Mouse (Mus musculus) lung, postnatal 0 days (tissue): ENCODE results near the gene Wrb.

Experiments
- CTCF ChIP-seq: IDR thresholded peaks from 2 replicates; pipeline ENCODE4 v1.5.1; 2016; ENCODE audit warnings: antibody characterized with exemption, mild to moderate bottlenecking
- EP300 ChIP-seq: IDR thresholded peaks from 2 replicates; pipeline ENCODE4 v1.6.1; 2016; ENCODE audit warnings: antibody characterized with exemption, mild to moderate bottlenecking, control low read depth

GRCm38 (mm10) chr16:96112769-96113168 is 32.4 kb upstream of the Wrb start:
- TF ChIP-seq EP300 = no peak
- TF ChIP-seq CTCF = no peak
